Mouse (Mus musculus) kidney, adult 2 months (tissue): ENCODE data around the gene Olfr709-ps1.

ENCODE experiments used
- CTCF ChIP-seq: fragments of 200-500 bp; conservative IDR thresholded peaks from 2 replicates; pipeline ENCODE4 v1.5.1; 2011; ENCODE audit warnings: low read depth, mild to moderate bottlenecking, control low read depth, low read length, moderate library complexity, mixed read lengths; ENCODE audit not compliant: insufficient read depth, insufficient read length
- POLR2A ChIP-seq: fragments of 200-500 bp; IDR thresholded peaks from one replicate; pipeline ENCODE4 v1.6.1; 2011; ENCODE audit warnings: low read depth, low read length, control low read depth

DNA sequence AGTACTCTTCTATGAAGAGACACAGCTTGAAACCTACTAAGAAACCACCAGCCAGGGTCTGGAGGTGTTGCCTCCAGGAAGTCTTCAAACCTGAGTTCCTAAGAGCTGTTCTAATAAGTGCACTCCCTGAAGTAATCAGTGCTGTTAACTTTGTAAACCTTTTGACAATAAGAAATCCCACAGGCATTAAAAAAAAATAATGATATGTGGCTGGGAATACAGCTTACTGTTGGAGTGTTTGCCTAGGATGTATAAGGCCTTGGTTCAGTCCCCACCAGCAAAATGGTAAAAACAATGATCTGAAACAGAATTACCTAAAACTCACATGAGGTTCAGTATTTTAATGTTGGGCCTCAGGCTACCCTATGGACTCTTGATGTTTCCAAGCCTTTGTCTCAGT, at the start of gene Olfr709-ps1:
- TF ChIP-seq CTCF (no peak), POLR2A (no peak)
